Mouse (Mus musculus): ENCODE measurements around the gene Slc2a9.
"Not testable (repeated sequence)": the region's sequence is repeated elsewhere in the genome, so short reads cannot be mapped to it uniquely, and the experiment has no call there.

Gene Slc2a9

GRCm38 (mm10) chr5:38500043-38500442 is 2.9 kb downstream of the Slc2a9 start:
- DNase-seq (ENCODE audit: low spot score): no peak

GRCm38 (mm10) chr5:38499316-38499811 is 3.6 kb downstream of the Slc2a9 start:
- no peak for DNase-seq (ENCODE audit: low spot score)

GRCm38 (mm10) chr5:38498479-38498878 is 4.5 kb downstream of the Slc2a9 start:
- DNase-seq (ENCODE audit: low spot score): no peak

- DNase-seq (ENCODE audit: low spot score): no peak
These were observed 6.4 kb downstream of the Slc2a9 start for GRCm38 (mm10) chr5:38496491-38497057.

- no peak for DNase-seq (ENCODE audit: low spot score)
These were observed 9.1 kb downstream of the Slc2a9 start for GRCm38 (mm10) chr5:38493890-38494289.

- no peak for DNase-seq (ENCODE audit: low spot score)
These were observed 11.2 kb downstream of the Slc2a9 start for GRCm38 (mm10) chr5:38491763-38492162.

GRCm38 (mm10) chr5:38489739-38490138 is 13.2 kb downstream of the Slc2a9 start:
- no peak for DNase-seq (ENCODE audit: low spot score)

- DNase-seq (ENCODE audit: low spot score): no peak
These were observed 14.0 kb downstream of the Slc2a9 start for GRCm38 (mm10) chr5:38488673-38489615.

- no peak for DNase-seq (ENCODE audit: low spot score)
These were observed 14.9 kb downstream of the Slc2a9 start for GRCm38 (mm10) chr5:38488026-38488425.

GRCm38 (mm10) chr5:38487247-38487646 is 15.7 kb downstream of the Slc2a9 start:
- no peak for DNase-seq (ENCODE audit: low spot score)

GRCm38 (mm10) chr5:38485946-38486345 is 17.0 kb downstream of the Slc2a9 start:
- DNase-seq (ENCODE audit: low spot score): no peak

GRCm38 (mm10) chr5:38483518-38484110 is 19.3 kb downstream of the Slc2a9 start:
- no peak for DNase-seq (ENCODE audit: low spot score)

GRCm38 (mm10) chr5:38480822-38481707 is 21.9 kb downstream of the Slc2a9 start:
- DNase-seq (ENCODE audit: low spot score): no peak

- peak; percentile 61 for DNase-seq (ENCODE audit: low spot score)
These were observed 22.8 kb downstream of the Slc2a9 start for GRCm38 (mm10) chr5:38479908-38480725.

GRCm38 (mm10) chr5:38479545-38479907 is 23.4 kb downstream of the Slc2a9 start:
- not testable (repeated sequence) for DNase-seq (ENCODE audit: low spot score)

GRCm38 (mm10) chr5:38479027-38479426 is 23.9 kb downstream of the Slc2a9 start:
- DNase-seq (ENCODE audit: low spot score): no peak

- DNase-seq (ENCODE audit: low spot score): peak; percentile 24
These were observed 25.1 kb downstream of the Slc2a9 start for GRCm38 (mm10) chr5:38477731-38478445.

- no peak for DNase-seq (ENCODE audit: low spot score)
These were observed 25.9 kb downstream of the Slc2a9 start for GRCm38 (mm10) chr5:38476861-38477565.

- DNase-seq (ENCODE audit: low spot score): no peak
These were observed 32.1 kb downstream of the Slc2a9 start for GRCm38 (mm10) chr5:38470881-38471280.
